Mouse (Mus musculus): ENCODE data around the gene Atp10b. TPM values are rescaled to one million over a fixed set of nuclear protein-coding genes. Genes with fewer than 3 reads are reported as not detected.

Gene Atp10b
- total and polyA plus RNA-seq, 3 experiments = 0.10 TPM; not detected in 2

DNA sequence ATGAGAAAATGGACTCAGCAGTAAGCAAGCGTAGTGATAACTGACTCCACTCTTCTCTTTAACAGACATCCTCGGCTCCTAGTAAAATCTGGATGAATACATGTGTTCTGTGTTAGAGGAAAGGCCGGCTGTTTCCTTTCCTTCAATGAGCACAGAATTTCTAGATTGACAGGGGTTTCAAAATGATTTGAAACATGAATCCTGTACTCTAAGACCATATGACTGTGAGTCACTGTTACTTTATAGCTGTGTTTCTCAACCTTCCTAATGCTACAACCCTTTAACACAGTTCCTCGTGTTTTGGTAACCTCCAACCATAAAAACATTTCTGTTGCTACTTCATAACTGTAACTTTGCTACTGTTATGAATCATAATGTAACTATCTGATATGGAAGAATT lies 33.8 kb downstream of the Atp10b start:
- Histone ChIP-seq H3K27ac (no peak overlapping the region), H3K9ac (ENCODE audit: low read depth, low read length) (no peak overlapping the region), H3K79me2 (replicated peaks; ENCODE audit: control insufficient read depth, insufficient read depth, low read length) (no peaks in the 10 kb centered on the region), H3K4me1 (ENCODE audit: control insufficient read depth, insufficient read depth, low read length) (no peaks in the 10 kb centered on the region; the same call in 1 of the 2 replicates), H3K4me3 (no peak overlapping the region), H3K36me3 (ENCODE audit: control insufficient read depth, insufficient read depth, low read length) (no peaks in the 10 kb centered on the region), H3K27me3 (ENCODE audit: control insufficient read depth, insufficient read depth, low read length) (no peaks in the 10 kb centered on the region)
- DNase-seq = no peak
- intact Hi-C loops (cut with DNase I) = no loop called here
- TF ChIP-seq CTCF (IDR thresholded peaks at IDR 0.05) (no peak), EP300 (IDR thresholded peaks at IDR 0.05; ENCODE audit: insufficient read depth, low read depth, low read length) (no peak), POLR2A (IDR thresholded peaks at IDR 0.05; ENCODE audit: insufficient read depth, low read depth, low read length) (no peak)
- WGBS = 67% methylated on average over 4 of the region's 4 CpGs

DNA sequence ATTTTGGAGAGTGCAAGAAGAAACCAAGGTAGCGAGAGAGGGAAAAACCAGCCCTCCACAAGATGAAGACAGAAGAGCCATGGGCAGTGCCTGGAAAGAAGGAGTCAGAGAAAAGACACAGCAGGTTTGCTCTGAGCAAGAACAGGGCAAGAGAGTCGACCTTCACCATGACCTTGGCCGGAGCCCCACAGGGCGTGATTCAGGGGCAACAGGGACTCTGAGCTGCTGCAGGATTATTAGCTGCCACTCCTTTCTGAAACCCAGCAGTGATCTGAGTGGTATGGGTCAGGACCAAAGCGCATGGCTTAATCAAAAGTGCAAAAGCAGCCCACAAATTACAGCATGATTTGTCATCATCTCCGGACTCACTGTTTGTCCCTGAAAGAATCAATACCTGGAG lies 36.6 kb downstream of the Atp10b start:
- TF ChIP-seq EP300 (IDR thresholded peaks at IDR 0.05; ENCODE audit: insufficient read depth, low read depth, low read length) (no peak), CTCF (IDR thresholded peaks at IDR 0.05) (no peak), POLR2A (IDR thresholded peaks at IDR 0.05; ENCODE audit: insufficient read depth, low read depth, low read length) (no peak)
- intact Hi-C loops (cut with DNase I) = no loop called here
- WGBS = 56% methylated on average over 6 of the region's 6 CpGs

DNA sequence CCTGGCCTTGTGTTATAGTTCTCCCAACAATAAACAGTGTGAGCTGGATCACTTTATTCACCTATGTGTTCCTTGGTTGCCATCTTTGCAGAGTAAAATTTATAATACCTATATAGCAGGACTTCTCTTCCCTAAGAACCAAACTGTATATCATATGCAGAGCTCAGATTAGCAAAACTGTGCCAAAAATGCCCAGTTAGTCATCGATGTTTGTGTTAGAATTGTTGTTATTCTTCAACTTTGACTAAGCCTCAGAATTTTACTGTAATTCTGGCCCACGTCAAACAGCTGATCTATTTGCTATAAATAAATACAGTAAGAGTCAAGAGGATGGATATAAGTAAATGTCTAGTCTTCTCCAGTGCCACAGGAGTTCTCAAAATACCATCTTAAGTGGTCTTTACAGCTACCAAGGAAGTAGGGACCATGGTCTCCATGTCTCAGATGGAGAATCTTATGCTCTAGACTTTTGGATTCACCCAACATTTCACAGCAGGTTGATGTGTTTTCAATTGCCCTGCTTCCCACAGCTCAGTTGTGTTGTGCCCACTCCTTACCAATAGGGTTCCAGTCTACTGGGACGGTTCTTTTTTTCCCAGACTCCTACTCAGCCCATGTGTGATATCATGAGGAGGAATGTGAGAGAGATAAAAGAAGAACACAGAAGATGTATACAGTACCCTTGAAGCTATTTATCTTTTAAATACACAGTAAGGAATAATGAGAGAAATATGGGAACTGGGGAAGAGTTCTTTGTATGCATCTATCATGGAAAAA lies 40.3 kb downstream of the Atp10b start:
- no peak overlapping the region for H3K9ac ChIP-seq (ENCODE audit: low read depth, low read length)

More for the DNA sequence above, 36.6 kb downstream of the Atp10b start:
- no peak overlapping the region for H3K9ac ChIP-seq (ENCODE audit: low read depth, low read length)
- no peaks in the 10 kb centered on the region; the same call in 1 of the 2 replicates for H3K4me1 ChIP-seq (ENCODE audit: control insufficient read depth, insufficient read depth, low read length)
- no peak overlapping the region for H3K27ac ChIP-seq
- no peak for DNase-seq
- no peaks in the 10 kb centered on the region for H3K36me3 ChIP-seq (ENCODE audit: control insufficient read depth, insufficient read depth, low read length)
- no peaks in the 10 kb centered on the region for H3K27me3 ChIP-seq (ENCODE audit: control insufficient read depth, insufficient read depth, low read length)
- no peak overlapping the region for H3K4me3 ChIP-seq
- H3K79me2 ChIP-seq (replicated peaks; ENCODE audit: control insufficient read depth, insufficient read depth, low read length) = no peaks in the 10 kb centered on the region

DNA sequence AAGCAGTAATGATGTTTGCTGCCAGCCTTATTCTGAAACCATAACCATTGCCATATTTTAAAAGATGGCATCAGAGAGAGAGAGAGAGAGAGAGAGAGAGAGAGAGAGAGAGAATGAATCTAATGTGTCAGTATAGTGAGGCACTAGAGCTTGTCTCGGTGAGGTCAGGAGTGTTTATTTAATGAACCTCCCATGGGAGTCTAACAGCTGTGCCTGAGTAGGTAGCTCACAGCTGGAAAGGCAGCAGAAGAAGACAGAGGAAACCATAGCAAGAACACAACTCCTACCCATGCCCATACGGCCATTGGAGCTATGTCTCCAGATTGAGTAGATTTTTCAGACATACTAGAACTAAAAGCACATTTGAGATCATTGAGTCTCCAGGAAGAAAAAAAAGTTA lies 49.1 kb downstream of the Atp10b start:
- Histone ChIP-seq H3K27ac (no peak overlapping the region), H3K9ac (ENCODE audit: low read depth, low read length) (no peak overlapping the region), H3K4me1 (ENCODE audit: control insufficient read depth, insufficient read depth, low read length) (no peaks in the 10 kb centered on the region), H3K36me3 (ENCODE audit: control insufficient read depth, insufficient read depth, low read length) (no peaks in the 10 kb centered on the region), H3K79me2 (replicated peaks; ENCODE audit: control insufficient read depth, insufficient read depth, low read length) (no peaks in the 10 kb centered on the region), H3K4me3 (no peak overlapping the region), H3K27me3 (ENCODE audit: control insufficient read depth, insufficient read depth, low read length) (no peaks in the 10 kb centered on the region)
- TF ChIP-seq POLR2A (IDR thresholded peaks at IDR 0.05; ENCODE audit: insufficient read depth, low read depth, low read length) (no peak), EP300 (IDR thresholded peaks at IDR 0.05; ENCODE audit: insufficient read depth, low read depth, low read length) (no peak), CTCF (IDR thresholded peaks at IDR 0.05) (no peak)
- intact Hi-C loops (cut with DNase I) = no loop called here
- WGBS = 56% methylated on average over 2 of the region's 2 CpGs
- no peak for DNase-seq

More for the DNA sequence above, 40.3 kb downstream of the Atp10b start:
- Histone ChIP-seq H3K4me1 (ENCODE audit: control insufficient read depth, insufficient read depth, low read length) (no peaks in the 10 kb centered on the region), H3K4me3 (no peak overlapping the region), H3K27me3 (ENCODE audit: control insufficient read depth, insufficient read depth, low read length) (no peaks in the 10 kb centered on the region; the same call in 1 of the 2 replicates), H3K27ac (no peak overlapping the region), H3K79me2 (replicated peaks; ENCODE audit: control insufficient read depth, insufficient read depth, low read length) (no peaks in the 10 kb centered on the region), H3K36me3 (ENCODE audit: control insufficient read depth, insufficient read depth, low read length) (no peaks in the 10 kb centered on the region)
- no peak for DNase-seq
- TF ChIP-seq EP300 (IDR thresholded peaks at IDR 0.05; ENCODE audit: insufficient read depth, low read depth, low read length) (no peak), CTCF (IDR thresholded peaks at IDR 0.05) (no peak), POLR2A (IDR thresholded peaks at IDR 0.05; ENCODE audit: insufficient read depth, low read depth, low read length) (no peak)
- intact Hi-C loops (cut with DNase I) = no loop called here
- 77% methylated on average over 3 of the region's 3 CpGs for WGBS

DNA sequence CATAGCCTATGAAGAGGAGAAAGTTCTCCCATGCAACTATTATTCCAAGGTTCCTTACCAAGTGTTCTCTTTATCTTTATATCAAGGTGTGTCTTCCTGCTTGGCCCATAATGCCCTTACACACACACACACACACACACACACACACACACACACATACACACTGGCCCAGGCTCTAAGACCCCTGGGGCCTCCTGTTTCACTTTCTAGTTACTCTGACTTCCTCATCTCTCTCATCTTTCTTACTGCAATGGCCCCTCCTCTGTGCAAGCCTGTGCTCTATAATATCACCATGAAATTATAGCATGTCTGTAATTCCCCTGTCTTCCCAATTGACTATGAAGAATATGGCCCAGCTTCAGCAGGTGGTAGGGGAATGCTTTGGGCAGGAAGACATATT lies 49.7 kb downstream of the Atp10b start:
- DNase-seq = no peak
- intact Hi-C loops (cut with DNase I) = no loop called here
- Histone ChIP-seq H3K27me3 (ENCODE audit: control insufficient read depth, insufficient read depth, low read length) (no peaks in the 10 kb centered on the region), H3K27ac (no peak overlapping the region), H3K4me1 (ENCODE audit: control insufficient read depth, insufficient read depth, low read length) (no peaks in the 10 kb centered on the region), H3K9ac (ENCODE audit: low read depth, low read length) (no peak overlapping the region), H3K36me3 (ENCODE audit: control insufficient read depth, insufficient read depth, low read length) (no peaks in the 10 kb centered on the region), H3K4me3 (no peak overlapping the region), H3K79me2 (replicated peaks; ENCODE audit: control insufficient read depth, insufficient read depth, low read length) (no peaks in the 10 kb centered on the region)
- TF ChIP-seq POLR2A (IDR thresholded peaks at IDR 0.05; ENCODE audit: insufficient read depth, low read depth, low read length) (no peak), CTCF (IDR thresholded peaks at IDR 0.05) (no peak)

DNA sequence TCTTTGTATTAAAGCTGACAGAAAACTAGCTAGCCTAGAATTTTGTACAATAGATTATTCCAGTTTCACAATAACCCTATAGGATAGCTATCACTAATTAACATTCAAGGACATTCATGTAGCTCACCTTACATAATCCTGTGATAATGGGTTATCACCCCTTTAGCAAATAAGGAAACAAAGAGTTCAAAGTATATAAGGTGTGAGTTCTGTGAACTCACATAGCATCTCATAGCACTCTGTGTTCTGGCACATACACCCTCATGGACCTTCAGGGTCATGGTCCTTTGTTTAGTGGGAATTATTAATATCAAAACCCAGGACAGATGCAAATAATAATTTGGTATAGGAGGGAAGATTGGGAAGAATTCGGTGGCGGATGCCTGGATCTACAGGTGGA lies 50.4 kb downstream of the Atp10b start:
- intact Hi-C loops (cut with DNase I) = no loop called here
- Histone ChIP-seq H3K36me3 (ENCODE audit: control insufficient read depth, insufficient read depth, low read length) (no peaks in the 10 kb centered on the region), H3K27me3 (ENCODE audit: control insufficient read depth, insufficient read depth, low read length) (no peaks in the 10 kb centered on the region), H3K4me3 (no peak overlapping the region), H3K27ac (no peak overlapping the region), H3K9ac (ENCODE audit: low read depth, low read length) (no peak overlapping the region), H3K79me2 (replicated peaks; ENCODE audit: control insufficient read depth, insufficient read depth, low read length) (no peaks in the 10 kb centered on the region), H3K4me1 (ENCODE audit: control insufficient read depth, insufficient read depth, low read length) (no peaks in the 10 kb centered on the region)
- DNase-seq = no peak
- TF ChIP-seq EP300 (IDR thresholded peaks at IDR 0.05; ENCODE audit: insufficient read depth, low read depth, low read length) (no peak), CTCF (IDR thresholded peaks at IDR 0.05) (no peak), POLR2A (IDR thresholded peaks at IDR 0.05; ENCODE audit: insufficient read depth, low read depth, low read length) (no peak)
- WGBS = 84% methylated on average over 2 of the region's 2 CpGs
